Mouse (Mus musculus): Measurements from ENCODE around the gene Parvb.

GRCm38 (mm10) chr15:84348769-84349168, 116.9 kb downstream of the Parvb start:
- no peak for TF ChIP-seq EP300 (IDR thresholded peaks at IDR 0.05; ENCODE audit: low read depth)
- TF ChIP-seq CTCF (IDR thresholded peaks at IDR 0.05; ENCODE audit: low read depth) = peak; percentile 48
